Mouse (Mus musculus) T-helper 1 cell (primary cell): ENCODE data around the gene Actl6a.

Source experiments
- in situ Hi-C: fragments of 300-600 bp; cut with MboI, MseI; formaldehyde crosslinking; loops from one replicate; pipeline ENCODE4 v1.15.1; 2025; ENCODE audit warnings: high pct_unique_total_duplicates

The Actl6a gene

GRCm38 (mm10) chr3:32705647-32706348 lies at the start of gene Actl6a:
TSS of gene Actl6a (plus strand) at chr3:32706298.
- in situ Hi-C loops, result loop anchor here (5.0 to 25.0 kb wide), 2 partner anchors 178 to 1568 kb away; partner anchors contain the start of genes Cldn11 and Mfn1

- in situ Hi-C loops, result no loop called here
Observed at GRCm38 (mm10) chr3:32656398-32656994, 49.6 kb upstream of the Actl6a start.

- in situ Hi-C loops, result no loop called here
Observed at GRCm38 (mm10) chr3:32658401-32658800, 47.7 kb upstream of the Actl6a start.

GRCm38 (mm10) chr3:32658821-32659220 lies 47.3 kb upstream of the Actl6a start:
- in situ Hi-C loops, result no loop called here

- in situ Hi-C loops, result no loop called here
Observed at GRCm38 (mm10) chr3:32659506-32659905, 46.6 kb upstream of the Actl6a start.

- in situ Hi-C loops, result no loop called here
Observed at GRCm38 (mm10) chr3:32660276-32660675, 45.8 kb upstream of the Actl6a start.

GRCm38 (mm10) chr3:32660831-32661555 lies 45.1 kb upstream of the Actl6a start:
- in situ Hi-C loops, result no loop called here

GRCm38 (mm10) chr3:32661556-32661930 lies 44.6 kb upstream of the Actl6a start:
- in situ Hi-C loops, result no loop called here

- in situ Hi-C loops, result no loop called here
Observed at GRCm38 (mm10) chr3:32668256-32668959, 37.7 kb upstream of the Actl6a start.

- in situ Hi-C loops, result no loop called here
Observed at GRCm38 (mm10) chr3:32669211-32669610, 36.9 kb upstream of the Actl6a start.

GRCm38 (mm10) chr3:32670196-32670595 lies 35.9 kb upstream of the Actl6a start:
- in situ Hi-C loops, result no loop called here

- in situ Hi-C loops, result no loop called here
Observed at GRCm38 (mm10) chr3:32673151-32673550, 32.9 kb upstream of the Actl6a start.

- in situ Hi-C loops, result no loop called here
Observed at GRCm38 (mm10) chr3:32676393-32676792, 29.7 kb upstream of the Actl6a start.

GRCm38 (mm10) chr3:32682910-32683531 lies 23.1 kb upstream of the Actl6a start:
- in situ Hi-C loops, result no loop called here

- in situ Hi-C loops, result no loop called here
Observed at GRCm38 (mm10) chr3:32684631-32685030, 21.5 kb upstream of the Actl6a start.

- in situ Hi-C loops, result no loop called here
Observed at GRCm38 (mm10) chr3:32686537-32686936, 19.6 kb upstream of the Actl6a start.

- in situ Hi-C loops, result no loop called here
Observed at GRCm38 (mm10) chr3:32687156-32687555, 18.9 kb upstream of the Actl6a start.

GRCm38 (mm10) chr3:32689567-32689999 lies 16.5 kb upstream of the Actl6a start:
- in situ Hi-C loops, result no loop called here

- in situ Hi-C loops, result no loop called here
Observed at GRCm38 (mm10) chr3:32690008-32690407, 16.1 kb upstream of the Actl6a start.

GRCm38 (mm10) chr3:32690901-32691300 lies 15.2 kb upstream of the Actl6a start:
- in situ Hi-C loops, result no loop called here

GRCm38 (mm10) chr3:32691841-32692240 lies 14.3 kb upstream of the Actl6a start:
- in situ Hi-C loops, result no loop called here

GRCm38 (mm10) chr3:32694211-32694610 lies 11.9 kb upstream of the Actl6a start:
- in situ Hi-C loops, result no loop called here
